Mouse (Mus musculus): ENCODE measurements around the gene Cyp4x1. TPM values are rescaled to one million over a fixed set of nuclear protein-coding genes. Genes with fewer than 3 reads are reported as not detected.

Cyp4x1 gene
- polyA plus RNA-seq, 1 experiment from 2014 or later: 0.34 TPM

DNA sequence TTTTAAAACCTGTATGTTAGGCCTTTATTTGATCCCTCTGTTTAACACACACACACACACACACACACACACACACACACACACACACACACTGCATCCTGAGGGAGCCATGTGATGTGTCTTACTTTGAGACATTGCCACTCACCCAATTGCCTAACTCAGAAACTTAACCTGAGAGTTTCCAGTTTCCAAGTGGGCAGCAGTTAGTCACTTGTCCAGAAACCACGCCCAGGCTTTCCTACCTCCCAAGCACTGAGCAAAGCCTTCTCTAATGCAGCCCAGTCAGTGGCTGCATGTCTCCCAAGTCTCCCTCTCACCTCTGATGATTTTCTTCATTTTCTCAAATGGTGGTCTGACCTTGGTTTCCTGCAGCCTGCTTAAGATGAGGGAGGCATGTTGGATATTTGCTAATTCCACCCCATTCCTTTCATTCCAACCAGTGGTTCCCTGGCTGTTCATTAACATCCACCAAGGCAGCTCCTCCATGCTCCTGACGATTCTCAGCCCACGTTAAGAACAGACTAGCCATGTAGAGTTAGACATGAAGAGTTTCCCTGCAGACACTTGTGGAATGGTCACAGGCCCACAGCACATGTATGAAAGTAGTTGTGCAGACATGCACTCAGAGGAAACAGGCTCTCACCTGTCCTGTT is 47.2 kb downstream of the Cyp4x1 start:
- no peak for ATAC-seq
- Histone ChIP-seq H3K9me3 (no peaks in the 10 kb centered on the region), H3K27ac (peak overlapping the region; percentile 24; the same call in 1 of the 2 replicates), H3K36me3 (no peaks in the 10 kb centered on the region), H3K4me3 (replicated peaks) (no peak overlapping the region), H3K4me2 (replicated peaks) (no peak overlapping the region), H3K4me1 (replicated peaks) (no peaks in the 10 kb centered on the region; the same call in 1 of the 2 replicates), H3K9ac (no peak overlapping the region), H3K27me3 (replicated peaks) (0 out of 2 replicates have a peak, but pooled peaks cover 4% of the 10 kb centered on the region)
- WGBS: 38% methylated on average over 3 of the region's 3 CpGs

DNA sequence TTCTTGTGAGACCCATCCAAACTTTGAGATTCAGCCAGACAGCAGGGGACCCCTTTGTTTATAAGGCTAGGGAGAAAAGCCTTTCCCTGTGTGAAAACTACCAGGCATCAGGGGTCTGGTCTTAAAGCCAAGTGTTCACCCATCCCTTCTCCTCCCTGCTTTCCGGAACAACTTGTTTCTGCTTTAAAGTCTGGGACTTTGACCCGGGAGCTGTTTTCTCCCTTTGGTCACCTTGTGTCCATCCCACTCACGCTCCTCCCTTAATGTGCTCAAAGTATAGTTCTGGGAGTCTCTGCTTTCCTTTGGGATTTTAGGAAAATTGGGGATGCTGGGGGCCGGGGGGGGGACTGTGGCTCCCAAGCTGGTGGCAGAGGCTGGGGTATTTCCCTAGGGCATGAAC is 47.8 kb downstream of the Cyp4x1 start:
- Histone ChIP-seq H3K27me3 (replicated peaks) (0 out of 2 replicates have a peak, but pooled peaks cover 4% of the 10 kb centered on the region), H3K27ac (peak overlapping the region; percentile 24; the same call in 1 of the 2 replicates), H3K36me3 (no peaks in the 10 kb centered on the region), H3K4me1 (replicated peaks) (no peaks in the 10 kb centered on the region; the same call in 1 of the 2 replicates), H3K4me2 (replicated peaks) (peak overlapping the region; percentile 22), H3K4me3 (replicated peaks) (no peak overlapping the region), H3K9me3 (no peaks in the 10 kb centered on the region), H3K9ac (no peak overlapping the region)
- no peak for ATAC-seq
- WGBS: 60% methylated on average over 4 of the region's 4 CpGs

DNA sequence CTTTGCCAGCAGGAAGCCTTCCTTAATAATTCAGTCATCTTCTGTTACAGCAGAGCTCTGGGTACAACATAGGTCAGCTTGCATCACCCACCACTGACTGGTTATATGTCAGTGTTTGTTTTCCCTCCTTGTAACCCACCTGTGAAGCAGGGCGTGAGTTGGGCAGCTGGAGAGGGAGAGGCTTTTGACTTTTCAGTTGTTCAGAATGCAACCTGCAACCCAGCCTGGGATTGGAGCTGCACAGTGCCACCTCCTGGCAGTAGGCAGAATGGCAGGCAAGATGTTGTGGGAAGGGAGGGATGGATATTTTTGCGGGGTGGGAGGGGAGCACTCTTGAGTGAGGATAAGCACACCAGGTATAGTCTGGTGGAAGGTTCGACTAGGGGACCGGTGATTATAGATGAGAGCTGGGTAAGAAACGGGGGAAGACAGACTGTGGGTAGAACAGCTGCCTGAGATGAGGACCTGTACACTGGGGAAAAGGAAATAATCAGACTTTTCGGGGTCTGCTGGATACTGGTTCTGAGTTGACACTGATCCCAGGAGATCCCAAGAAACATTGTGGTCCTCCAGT is 48.5 kb downstream of the Cyp4x1 start:
- H3K9me3 ChIP-seq: no peaks in the 10 kb centered on the region
- H3K4me3 ChIP-seq (replicated peaks): no peak overlapping the region
- no peaks in the 10 kb centered on the region for H3K36me3 ChIP-seq
- WGBS: 20% methylated on average over 6 of the region's 6 CpGs
- H3K4me2 ChIP-seq (replicated peaks): no peak overlapping the region
- H3K4me1 ChIP-seq (replicated peaks): no peaks in the 10 kb centered on the region; the same call in 1 of the 2 replicates
- no peak overlapping the region for H3K9ac ChIP-seq
- 0 out of 2 replicates have a peak, but pooled peaks cover 4% of the 10 kb centered on the region for H3K27me3 ChIP-seq (replicated peaks)
- no peak overlapping the region for H3K27ac ChIP-seq
- no peak for ATAC-seq

DNA sequence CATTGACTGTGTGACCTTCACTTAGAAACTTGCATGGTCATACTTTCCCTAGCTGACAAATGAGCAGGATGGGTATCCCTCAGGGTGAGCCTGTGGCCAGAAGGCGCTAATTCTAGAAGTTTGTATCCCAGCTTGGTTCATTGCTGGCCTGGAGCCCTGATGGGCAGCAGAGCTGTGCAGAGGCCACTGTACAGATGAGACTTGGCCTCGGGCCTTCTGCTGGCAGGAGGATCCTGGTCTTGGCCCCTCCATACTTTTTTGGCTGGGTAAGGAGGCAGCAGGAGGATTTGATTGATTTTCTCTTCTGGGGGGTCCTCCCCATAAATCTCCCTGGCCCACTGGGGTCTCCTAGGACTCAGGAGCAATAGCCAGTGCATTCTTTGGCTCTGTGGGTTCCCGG is 51.0 kb downstream of the Cyp4x1 start:
- Histone ChIP-seq H3K27me3 (replicated peaks) (no peaks in the 10 kb centered on the region), H3K4me2 (replicated peaks) (no peak overlapping the region), H3K9ac (no peak overlapping the region), H3K27ac (no peak overlapping the region), H3K36me3 (no peaks in the 10 kb centered on the region), H3K9me3 (no peaks in the 10 kb centered on the region), H3K4me1 (replicated peaks) (peaks cover 10% of the 10 kb centered on the region; the same call in 1 of the 2 replicates), H3K4me3 (replicated peaks) (no peak overlapping the region)
- ATAC-seq: no peak
- WGBS: 87% methylated on average over 3 of the region's 3 CpGs

DNA sequence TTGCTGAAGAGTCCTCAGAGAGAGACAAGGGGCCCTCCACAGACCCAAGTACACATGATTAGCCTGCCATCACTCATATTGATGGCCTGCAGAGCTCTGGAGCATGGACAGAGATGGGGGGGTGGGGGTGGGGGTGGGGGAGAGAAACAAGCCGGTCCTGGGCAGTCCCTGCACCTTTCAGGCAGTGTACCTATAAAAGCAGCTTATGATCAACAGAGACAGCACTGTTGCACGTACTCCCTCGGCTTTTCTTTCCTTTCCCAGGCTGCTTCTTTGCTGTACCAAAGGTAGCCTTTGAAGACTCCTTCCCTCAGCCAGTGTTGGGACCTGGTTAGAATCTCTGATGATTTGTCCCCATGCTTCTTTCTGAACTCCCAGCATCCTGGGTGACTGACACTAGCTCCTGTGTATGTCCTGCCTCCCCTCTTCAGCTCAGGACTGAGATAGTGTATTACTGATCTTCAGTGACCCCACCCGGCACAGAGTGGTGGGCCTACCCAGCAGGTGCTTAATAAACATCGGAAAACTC is 54.2 kb downstream of the Cyp4x1 start:
- H3K4me1 ChIP-seq (replicated peaks): peaks cover 10% of the 10 kb centered on the region; the same call in 1 of the 2 replicates
- H3K9ac ChIP-seq: no peak overlapping the region
- no peak overlapping the region for H3K27ac ChIP-seq
- no peak for ATAC-seq
- H3K36me3 ChIP-seq: no peaks in the 10 kb centered on the region
- H3K9me3 ChIP-seq: no peaks in the 10 kb centered on the region
- H3K4me3 ChIP-seq (replicated peaks): no peak overlapping the region
- WGBS: 33% methylated on average over 5 of the region's 5 CpGs
- no peak overlapping the region for H3K4me2 ChIP-seq (replicated peaks)
- H3K27me3 ChIP-seq (replicated peaks): no peaks in the 10 kb centered on the region

DNA sequence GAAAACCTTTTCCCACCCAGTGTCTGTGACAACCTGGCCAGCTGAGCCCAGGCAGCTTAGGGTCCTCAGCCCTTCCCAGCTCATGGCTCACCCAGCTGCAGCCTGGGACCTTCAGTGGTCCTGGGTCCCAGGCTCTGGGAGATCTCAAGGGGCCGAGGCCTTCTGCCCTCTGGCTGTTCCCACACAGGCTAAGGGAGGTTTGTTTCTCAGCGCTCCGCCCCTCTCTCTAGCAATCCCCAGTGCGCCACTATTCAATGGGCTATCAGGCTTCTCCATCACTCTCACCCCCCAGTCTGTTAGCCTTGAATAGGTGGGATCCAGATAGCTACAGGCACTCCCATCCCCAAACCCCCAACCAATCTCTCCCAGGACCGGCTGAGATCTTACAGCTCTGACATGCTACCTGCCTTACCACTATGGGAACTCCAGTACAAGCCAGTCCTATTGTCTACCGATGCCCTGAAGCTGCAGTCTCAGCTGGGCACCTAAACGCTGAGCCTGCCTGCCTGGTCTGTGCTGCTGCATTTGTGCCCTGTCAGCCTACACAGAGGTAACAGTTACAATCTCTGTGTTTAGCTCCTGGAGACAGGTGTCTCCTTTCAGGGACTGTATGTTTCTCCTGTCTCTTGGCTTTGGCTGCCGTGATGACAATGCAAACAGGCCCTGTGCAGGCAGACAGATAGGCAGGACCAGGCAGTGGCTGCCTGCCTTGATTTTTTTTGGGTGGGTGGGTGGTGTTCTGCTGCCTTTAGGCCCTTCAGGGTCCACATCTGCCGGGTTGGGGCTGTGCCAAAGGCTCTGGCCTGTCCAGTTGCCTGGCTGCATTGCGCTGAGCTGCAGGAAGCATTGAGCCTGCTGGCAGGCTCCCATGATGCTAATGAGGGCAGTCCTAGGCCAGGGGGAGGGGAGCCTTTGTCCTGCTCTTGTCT is 54.9 kb downstream of the Cyp4x1 start:
- Histone ChIP-seq H3K9me3 (no peaks in the 10 kb centered on the region), H3K4me2 (replicated peaks) (no peak overlapping the region), H3K9ac (no peak overlapping the region), H3K27ac (no peak overlapping the region), H3K36me3 (no peaks in the 10 kb centered on the region), H3K4me3 (replicated peaks) (no peak overlapping the region), H3K27me3 (replicated peaks) (no peaks in the 10 kb centered on the region), H3K4me1 (replicated peaks) (peaks cover 10% of the 10 kb centered on the region; the same call in 1 of the 2 replicates)
- 38% methylated on average over 10 of the region's 10 CpGs for WGBS
- ATAC-seq: peak; percentile 68

DNA sequence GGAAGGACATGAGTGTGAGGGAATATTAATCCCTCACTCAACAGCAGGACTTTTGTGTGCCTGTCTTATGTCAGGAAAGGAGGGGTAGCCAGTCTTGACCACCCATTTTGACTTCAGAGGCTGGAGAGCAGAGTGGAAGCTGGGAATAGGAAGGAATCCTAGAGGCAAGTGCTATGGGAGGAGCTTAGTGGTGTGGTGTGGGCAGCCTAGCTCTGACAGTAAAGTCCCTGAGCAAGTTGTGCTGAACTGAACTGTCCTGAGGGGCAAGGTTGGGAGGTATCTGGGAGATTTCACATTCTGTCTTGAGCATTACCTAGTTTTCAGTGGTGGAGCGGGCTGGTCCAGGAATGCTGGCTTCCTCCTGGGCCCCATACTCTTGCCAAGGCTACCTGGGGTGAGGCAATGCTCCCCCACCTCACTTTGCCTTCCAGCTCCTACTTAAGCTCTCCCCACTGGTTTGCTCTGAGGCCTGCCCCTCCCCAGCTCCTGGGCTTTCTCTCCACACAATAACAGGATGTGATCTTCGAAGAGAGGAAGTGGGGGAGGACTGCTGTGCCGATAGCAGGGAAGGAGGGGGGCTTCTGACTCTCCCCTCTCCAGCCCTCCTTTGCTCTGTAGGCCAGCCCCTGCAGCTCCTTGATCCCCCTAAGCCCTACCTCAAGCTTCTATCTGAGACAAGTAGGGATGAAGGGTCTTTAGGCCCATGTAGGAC is 58.7 kb downstream of the Cyp4x1 start:
- H3K27ac ChIP-seq: no peak overlapping the region

DNA sequence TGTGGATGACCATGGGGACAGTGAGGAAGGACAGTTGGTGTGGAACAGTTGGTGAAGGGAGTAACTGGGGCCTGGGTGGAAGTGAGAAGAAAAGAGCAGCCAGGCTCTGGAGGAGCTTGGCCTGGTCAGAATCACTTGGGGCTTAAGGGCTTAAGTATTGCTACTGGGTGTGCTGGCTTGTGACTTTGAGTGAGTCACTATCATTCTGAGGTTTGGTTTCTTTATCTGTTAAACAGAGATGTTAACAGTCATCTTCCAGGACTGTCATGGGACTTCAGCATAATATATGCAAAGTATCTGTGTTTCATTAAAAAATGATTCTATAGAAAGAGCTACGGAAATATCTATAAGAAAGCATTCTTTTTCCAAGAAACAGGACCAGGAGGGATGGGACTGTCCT is 59.3 kb downstream of the Cyp4x1 start:
- H3K36me3 ChIP-seq: no peaks in the 10 kb centered on the region
- H3K27me3 ChIP-seq (replicated peaks): no peaks in the 10 kb centered on the region
- no peak overlapping the region for H3K4me3 ChIP-seq (replicated peaks)
- H3K9ac ChIP-seq: no peak overlapping the region
- 84% methylated on average over 1 of the region's 1 CpGs for WGBS
- ATAC-seq: no peak
- H3K9me3 ChIP-seq: no peaks in the 10 kb centered on the region
- no peak overlapping the region for H3K4me2 ChIP-seq (replicated peaks)
- peaks cover 10% of the 10 kb centered on the region; the same call in 1 of the 2 replicates for H3K4me1 ChIP-seq (replicated peaks)
- H3K27ac ChIP-seq: no peak overlapping the region

More for the DNA sequence above, 58.7 kb downstream of the Cyp4x1 start:
- ATAC-seq: 0 out of 2 replicates have a peak, but pooled peaks have one; percentile 19
- 40% methylated on average over 3 of the region's 3 CpGs for WGBS
- Histone ChIP-seq H3K4me2 (replicated peaks) (no peak overlapping the region), H3K27me3 (replicated peaks) (no peaks in the 10 kb centered on the region), H3K9me3 (no peaks in the 10 kb centered on the region), H3K36me3 (no peaks in the 10 kb centered on the region), H3K4me1 (replicated peaks) (peaks cover 10% of the 10 kb centered on the region; the same call in 1 of the 2 replicates), H3K9ac (no peak overlapping the region), H3K4me3 (replicated peaks) (no peak overlapping the region)

DNA sequence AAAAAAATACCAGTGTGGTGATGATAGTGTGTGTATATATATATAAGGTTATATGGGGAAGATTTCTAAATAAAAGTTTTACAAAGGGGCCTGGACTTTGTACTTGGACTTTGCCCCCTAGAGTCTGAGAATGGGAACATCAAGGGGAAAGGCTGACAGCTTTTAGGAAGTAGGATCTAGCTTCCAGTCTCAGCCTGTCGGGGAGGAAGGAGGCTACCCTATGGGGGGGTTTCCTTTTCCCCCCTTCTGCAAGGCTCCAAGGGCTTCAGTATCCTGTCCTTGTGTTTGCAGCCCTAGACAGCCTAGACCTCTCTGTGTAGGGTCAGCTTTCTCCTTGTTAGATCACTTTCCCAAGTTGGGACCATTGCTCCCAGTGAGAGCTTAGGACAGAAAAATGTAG is 62.4 kb downstream of the Cyp4x1 start:
- H3K4me3 ChIP-seq (replicated peaks): no peak overlapping the region
- H3K4me1 ChIP-seq (replicated peaks): no peaks in the 10 kb centered on the region
- ATAC-seq: no peak; the same call in 1 of the 2 replicates
- peaks cover 3% of the 10 kb centered on the region for H3K27me3 ChIP-seq (replicated peaks)
- H3K27ac ChIP-seq: no peak overlapping the region
- no peaks in the 10 kb centered on the region for H3K9me3 ChIP-seq
- H3K9ac ChIP-seq: no peak overlapping the region
- H3K36me3 ChIP-seq: no peaks in the 10 kb centered on the region
- no peak overlapping the region for H3K4me2 ChIP-seq (replicated peaks)
- 38% methylated on average over 1 of the region's 1 CpGs for WGBS

DNA sequence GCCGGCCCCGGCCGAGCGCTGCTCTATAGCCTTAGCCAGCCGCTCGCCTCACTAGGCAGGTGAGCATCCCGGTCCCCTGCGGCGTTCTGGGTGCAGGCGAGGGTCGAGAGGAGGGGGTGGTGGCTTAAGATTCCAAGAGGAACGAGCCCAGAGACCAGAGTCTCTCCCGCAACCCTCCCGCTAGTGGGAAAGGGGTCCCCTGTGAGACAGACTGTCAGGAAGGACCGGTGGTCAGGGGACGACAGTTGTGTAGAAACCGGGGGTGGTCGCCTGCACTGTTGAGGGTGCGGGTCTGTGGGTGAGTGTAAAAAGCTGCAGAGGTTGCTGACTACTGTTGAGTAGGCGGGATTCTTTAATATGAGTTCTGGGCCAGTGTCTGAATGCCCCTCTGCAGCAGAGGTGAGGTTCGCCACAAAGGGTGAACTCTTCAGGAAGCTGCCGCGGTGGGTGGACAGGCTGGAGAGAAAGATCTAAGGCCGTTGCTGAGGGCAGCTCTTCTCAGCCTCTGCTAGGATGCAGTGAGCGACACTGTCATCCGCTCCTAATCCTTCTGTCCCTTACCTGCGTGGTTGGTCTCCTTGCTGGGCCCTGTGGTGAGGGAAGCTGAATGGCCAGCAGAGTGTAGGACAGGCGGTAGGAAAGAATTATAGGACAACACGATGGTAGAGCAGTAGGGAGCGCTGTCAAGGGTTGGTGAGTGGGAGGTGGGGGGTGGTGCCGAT is 70.4 kb downstream of the Cyp4x1 start:
- Histone ChIP-seq H3K4me2 (replicated peaks) (peak overlapping the region; percentile 99), H3K9me3 (no peaks in the 10 kb centered on the region), H3K36me3 (no peaks in the 10 kb centered on the region), H3K9ac (peak overlapping the region; percentile 50), H3K4me1 (replicated peaks) (peaks cover 10% of the 10 kb centered on the region), H3K27ac (no peak overlapping the region), H3K4me3 (replicated peaks) (peak overlapping the region; percentile 55), H3K27me3 (replicated peaks) (peaks cover 76% of the 10 kb centered on the region)
- 3% methylated on average over 31 of the region's 31 CpGs for WGBS
- ATAC-seq: no peak
